Mouse (Mus musculus): ENCODE measurements around the gene Dlx1. TPM values are rescaled to one million over a fixed set of nuclear protein-coding genes. Genes with fewer than 3 reads are reported as not detected.

Gene Dlx1
- total RNA-seq, 2 experiments from 2014 or later: 0.09 TPM; not detected in 1

DNA sequence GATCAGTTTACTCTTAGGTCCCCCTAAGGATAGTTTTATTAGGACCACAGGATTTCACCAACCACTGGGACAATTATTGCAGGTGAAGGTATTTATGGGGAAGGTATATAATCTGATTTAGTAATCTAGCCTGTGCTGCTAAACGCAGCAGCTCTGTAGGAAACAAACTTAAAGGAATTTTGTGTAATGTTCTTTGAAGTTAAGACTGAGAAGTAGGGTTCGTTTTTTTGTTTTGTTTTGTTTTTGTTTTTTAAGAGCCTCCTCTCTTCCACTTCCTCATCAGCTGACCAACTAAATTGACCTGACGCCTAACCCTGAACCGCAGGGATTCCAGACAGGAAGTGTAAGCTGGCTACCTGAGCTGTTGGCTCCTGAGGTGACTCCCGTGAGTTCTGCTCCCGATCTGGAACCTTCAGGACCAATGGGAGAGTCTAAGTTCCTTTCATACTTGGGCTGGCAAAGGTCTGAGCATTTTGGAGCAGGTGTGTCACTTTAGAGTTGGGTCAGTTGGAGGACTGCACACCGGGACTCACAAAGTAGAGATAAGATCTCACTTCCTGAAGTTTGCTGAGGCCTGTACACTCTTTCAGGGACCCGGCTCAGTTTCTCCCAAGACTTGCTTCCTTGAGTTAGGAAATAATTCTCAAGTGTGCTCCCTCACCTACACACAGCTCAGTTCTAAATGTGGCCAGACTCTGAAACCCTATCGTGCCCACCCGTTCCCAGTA, 1.2 kb upstream of the Dlx1 start:
- intact Hi-C loops (cut with DNase I; ENCODE audit: low total_unique reads): no loop called here
- no peak for DNase-seq

DNA sequence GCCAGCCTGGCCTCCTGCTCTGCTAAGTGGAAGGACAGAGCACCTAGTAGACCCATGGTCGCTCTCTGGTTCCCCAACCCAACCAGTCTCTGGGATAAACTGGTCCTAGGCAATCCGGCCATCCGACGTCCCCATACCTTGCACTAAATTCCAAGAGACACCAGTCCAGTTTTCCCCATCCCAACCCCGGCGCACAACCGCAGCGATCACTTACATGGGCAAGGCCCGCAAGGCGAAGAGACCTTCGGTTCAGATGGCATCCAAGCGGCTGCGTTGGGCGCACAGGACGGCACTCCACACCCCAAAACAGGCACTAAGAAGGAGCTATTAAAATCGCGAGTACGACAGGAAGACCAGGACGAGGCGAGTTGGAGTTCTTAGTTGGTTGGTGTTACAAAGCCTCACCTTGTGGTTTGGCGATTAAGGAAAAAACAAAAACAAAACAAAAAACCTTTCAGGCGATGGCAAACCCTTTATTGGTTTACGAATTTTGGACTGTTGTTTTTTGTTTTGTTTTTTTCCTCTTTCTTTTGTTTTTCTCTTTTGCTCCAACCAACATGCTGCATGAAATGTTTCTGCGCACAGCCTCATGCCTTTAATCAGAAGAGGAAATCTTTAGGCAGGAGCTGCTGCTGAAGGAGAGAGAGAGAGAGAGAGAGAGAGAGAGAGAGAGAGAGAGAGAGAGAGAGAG, 445 bp upstream of the Dlx1 start:
- intact Hi-C loops (cut with DNase I; ENCODE audit: low total_unique reads): no loop called here
- no peak for DNase-seq

DNA sequence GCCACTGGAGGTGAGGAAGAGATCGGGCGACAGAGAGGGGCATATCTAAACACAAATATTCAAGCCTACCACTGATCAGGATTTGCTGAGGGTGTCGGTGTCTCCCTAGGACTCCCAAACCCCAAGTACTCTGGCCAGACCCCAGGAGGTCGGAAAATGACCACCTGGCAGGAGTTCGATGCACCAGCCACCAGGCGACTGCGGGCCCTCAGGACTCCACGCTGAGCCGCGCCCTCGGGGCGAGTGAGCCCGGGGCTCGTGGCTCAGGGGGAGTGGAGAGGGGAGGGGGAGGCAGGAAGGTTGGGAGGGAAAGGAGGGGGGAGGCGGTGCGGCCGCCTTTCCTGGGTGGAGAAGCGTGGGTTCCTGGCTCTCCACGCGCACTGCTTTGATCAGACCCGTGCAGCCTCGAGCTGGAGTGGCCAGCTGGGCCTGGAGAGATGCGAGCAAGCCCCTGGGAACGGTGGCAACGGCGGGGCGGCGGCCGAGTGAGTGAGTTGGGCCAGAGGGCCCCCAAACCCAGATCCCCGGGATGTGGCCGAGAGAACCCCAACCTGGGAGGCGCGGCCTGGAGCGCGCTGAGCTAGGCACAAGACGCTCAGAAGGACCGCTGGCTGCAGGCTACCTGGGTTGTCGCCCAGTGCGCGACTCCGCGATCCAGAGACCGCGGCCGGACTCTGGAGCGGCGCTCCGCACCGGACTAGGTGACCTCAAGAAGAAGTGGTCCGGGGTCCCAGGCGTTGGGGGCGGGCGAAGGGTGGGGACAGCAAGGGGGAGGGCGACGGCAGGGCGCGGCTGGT, 999 bp downstream of the Dlx1 start:
- intact Hi-C loops (cut with DNase I; ENCODE audit: low total_unique reads): no loop called here
- no peak for DNase-seq

DNA sequence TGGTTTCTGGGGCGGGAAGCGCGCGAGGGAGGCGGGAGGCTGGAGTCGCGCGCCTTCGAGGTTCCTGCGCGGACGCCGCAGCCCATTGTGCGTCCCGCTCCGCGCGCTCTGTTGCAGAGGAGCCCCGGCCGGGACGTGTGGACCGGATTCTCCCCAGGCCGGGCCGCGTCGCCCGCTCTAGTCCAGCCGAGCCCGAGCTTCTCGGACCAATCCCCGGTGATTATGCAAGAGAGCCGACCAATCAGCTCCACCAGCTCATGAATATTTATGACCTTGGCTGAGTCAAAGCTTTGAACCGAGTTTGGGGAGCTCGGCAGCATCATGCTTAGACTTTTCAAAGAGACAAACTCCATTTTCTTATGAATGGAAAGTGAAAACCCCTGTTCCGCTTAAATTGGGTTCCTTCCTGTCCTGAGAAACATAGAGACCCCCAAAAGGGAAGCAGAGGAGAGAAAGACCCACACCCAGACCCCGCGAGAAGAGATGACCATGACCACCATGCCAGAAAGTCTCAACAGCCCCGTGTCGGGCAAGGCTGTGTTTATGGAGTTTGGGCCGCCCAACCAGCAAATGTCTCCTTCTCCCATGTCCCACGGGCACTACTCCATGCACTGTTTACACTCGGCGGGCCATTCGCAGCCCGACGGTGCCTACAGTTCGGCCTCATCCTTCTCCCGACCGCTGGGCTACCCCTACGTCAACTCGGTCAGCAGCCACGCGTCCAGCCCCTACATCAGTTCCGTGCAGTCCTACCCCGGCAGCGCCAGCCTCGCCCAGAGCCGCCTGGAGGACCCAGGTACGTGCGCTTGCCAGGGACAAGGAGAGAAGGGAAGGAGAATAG, 1.8 kb downstream of the Dlx1 start:
- intact Hi-C loops (cut with DNase I; ENCODE audit: low total_unique reads): loop anchor here (10.0 kb wide), 1 partner anchor 1745 kb away; the partner anchor contains the start of gene Sp9
- DNase-seq: peak; percentile 67

DNA sequence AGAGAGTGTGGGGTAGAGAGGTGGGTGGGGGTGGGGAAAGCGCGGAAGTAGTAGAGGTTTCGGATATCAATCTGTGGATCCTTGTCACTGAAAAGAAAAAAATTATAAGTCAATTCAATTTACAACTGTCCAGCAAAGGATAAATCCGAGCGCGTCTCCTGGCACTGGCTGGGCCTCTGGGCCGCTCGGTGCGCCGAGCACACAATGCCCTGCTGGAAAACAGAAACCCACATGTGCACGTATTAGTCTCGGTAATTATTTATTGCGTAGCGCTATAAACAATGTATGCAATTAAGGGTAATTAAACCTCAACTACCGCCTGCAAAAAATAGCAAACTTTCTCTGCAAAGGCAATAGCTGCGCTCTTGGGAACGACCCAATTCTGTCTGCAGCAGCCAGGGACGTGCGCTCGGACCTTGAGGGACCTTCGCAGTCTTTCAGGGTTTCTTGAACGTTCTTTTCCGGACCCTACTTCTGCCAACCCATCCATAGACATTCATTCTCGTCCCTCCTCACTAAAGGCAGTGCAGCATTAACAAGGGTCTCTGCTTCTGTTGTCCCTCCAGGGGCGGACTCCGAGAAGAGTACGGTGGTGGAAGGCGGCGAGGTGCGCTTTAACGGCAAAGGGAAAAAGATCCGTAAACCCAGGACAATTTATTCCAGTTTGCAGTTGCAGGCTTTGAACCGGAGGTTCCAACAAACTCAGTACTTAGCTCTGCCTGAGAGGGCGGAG, 2.6 kb downstream of the Dlx1 start:
- no peak for DNase-seq
- intact Hi-C loops (cut with DNase I; ENCODE audit: low total_unique reads): loop anchor here (10.0 kb wide), 1 partner anchor 1744 kb away; the partner anchor contains the start of gene Sp9

DNA sequence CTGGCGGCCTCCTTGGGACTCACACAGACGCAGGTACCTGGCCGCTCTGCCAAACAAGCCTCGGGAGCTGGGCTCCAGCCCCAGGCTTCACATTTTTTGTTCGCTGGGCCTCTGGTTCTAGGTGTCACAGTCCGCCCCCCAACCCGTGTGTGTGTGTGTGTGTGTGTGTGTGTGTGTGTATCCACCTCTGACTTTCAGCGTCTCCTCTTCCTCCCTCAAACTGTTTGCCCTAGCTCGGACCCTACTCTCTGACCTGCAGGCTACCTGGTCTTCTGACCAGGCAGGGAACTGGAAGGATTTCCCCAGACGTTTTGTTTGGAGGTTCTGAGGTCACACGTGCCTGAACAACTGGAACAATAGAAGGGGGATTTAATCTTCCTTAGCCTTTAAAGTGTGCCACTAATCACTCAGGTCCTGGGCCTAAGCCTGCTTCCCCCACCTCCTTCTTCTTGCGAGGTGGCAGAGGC, 3.2 kb downstream of the Dlx1 start:
- no peak for DNase-seq
- intact Hi-C loops (cut with DNase I; ENCODE audit: low total_unique reads): loop anchor here (10.0 kb wide), 1 partner anchor 1744 kb away; the partner anchor contains the start of gene Sp9

DNA sequence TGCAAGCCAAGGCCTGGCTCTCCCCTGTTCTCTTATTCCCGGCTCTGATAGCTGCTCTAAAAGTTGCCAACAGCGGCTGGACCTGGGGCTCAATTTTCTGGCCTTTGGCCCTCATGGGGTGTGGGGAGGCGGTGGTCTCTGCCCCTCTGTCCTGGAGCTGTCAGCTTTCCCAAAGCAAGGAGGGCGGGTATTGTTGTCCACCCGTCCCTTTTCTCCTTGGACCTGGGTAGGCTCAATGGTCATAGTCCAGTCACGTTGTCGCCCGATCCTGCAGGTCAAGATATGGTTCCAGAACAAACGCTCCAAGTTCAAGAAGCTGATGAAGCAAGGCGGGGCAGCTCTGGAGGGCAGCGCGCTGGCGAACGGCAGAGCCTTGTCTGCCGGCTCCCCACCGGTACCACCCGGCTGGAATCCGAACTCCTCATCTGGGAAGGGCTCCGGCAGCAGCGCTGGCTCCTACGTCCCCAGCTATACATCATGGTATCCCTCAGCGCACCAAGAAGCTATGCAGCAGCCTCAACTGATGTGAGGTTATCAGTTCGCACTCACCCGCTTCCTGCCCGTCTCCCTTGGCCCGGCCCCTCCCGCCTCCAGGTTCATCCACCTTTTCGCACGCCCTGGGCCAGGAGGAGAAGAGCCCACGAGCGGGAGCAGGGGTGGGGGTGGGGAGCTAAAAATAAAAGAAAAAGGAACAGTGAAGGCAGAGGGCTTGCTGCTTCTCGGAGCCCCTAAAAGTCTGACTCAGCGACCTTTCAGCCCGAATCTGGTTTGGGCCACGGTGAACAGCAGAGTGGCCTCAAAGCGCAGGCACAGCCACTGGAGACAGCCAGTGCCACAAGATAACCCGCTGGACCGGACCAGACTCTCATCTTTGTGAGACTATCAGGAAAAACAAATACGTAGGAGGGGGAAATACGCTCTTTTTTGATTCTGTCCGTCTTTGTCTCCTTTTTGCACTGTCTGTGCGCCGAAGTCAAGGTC, 4.4 kb downstream of the Dlx1 start:
- intact Hi-C loops (cut with DNase I; ENCODE audit: low total_unique reads): loop anchor here (10.0 kb wide), 1 partner anchor 1743 kb away; the partner anchor contains the start of gene Sp9
- no peak for DNase-seq

DNA sequence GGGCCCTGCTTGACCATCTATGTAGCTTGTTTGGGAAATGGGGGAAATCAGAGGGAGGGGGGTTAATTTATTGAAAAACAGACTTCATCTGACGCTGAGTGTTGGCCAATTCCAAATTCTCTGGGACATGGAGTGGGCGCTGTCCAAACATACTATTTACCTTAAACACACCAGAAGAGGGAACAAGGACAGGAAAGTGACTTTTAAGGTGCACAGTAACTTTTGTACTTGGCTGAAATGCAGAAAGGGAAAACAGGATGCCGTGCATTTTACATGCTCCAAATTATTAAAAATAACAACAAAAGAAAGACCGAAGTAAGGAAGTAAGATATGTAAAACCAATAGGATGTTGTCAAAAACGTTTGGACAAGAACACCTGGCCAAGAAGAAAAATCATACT, 5.2 kb downstream of the Dlx1 start:
- DNase-seq: no peak
- intact Hi-C loops (cut with DNase I; ENCODE audit: low total_unique reads): loop anchor here (10.0 kb wide), 1 partner anchor 1742 kb away; the partner anchor contains the start of gene Sp9

DNA sequence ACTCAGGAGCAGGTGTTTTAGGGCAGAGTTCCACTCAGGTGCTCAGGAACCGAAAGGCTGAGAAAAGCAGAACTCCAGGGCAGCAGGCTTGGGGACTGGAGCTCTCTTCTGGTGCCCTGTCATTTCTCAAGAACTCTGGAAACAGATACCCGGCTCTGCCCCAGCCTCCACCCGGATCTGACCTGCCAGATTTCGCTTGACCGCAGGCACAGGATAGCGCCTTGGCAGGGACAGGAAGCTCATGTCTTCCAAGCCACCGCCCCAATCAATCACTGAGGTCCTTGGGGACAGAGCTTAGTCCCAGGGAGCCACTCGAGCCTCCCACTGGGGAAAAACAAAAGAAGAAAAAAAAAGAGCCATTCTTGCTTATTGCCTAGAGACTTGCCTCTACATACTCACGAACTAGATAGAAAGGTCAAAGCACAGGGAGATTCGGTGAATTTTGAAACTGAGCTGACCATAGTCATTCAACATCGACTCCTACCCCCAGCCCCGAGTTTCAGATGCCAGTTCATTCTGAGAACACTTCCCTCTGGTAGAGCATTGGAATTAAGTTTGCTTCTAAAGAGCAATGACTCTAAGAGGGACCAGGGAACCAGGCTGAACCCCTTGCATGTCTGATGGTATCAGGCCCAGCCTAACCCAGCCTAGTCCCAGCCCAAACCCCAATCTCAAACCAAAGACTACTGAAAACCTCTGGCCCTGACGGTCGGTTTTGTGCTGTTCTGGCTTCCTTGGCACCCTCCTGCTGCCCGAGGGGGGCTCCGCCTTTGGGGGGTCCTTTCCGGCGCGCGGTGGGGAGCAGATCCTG, 6.5 kb downstream of the Dlx1 start:
- no peak for DNase-seq
- intact Hi-C loops (cut with DNase I; ENCODE audit: low total_unique reads): loop anchor here (10.0 kb wide), 1 partner anchor 1740 kb away; the partner anchor contains the start of gene Sp9

DNA sequence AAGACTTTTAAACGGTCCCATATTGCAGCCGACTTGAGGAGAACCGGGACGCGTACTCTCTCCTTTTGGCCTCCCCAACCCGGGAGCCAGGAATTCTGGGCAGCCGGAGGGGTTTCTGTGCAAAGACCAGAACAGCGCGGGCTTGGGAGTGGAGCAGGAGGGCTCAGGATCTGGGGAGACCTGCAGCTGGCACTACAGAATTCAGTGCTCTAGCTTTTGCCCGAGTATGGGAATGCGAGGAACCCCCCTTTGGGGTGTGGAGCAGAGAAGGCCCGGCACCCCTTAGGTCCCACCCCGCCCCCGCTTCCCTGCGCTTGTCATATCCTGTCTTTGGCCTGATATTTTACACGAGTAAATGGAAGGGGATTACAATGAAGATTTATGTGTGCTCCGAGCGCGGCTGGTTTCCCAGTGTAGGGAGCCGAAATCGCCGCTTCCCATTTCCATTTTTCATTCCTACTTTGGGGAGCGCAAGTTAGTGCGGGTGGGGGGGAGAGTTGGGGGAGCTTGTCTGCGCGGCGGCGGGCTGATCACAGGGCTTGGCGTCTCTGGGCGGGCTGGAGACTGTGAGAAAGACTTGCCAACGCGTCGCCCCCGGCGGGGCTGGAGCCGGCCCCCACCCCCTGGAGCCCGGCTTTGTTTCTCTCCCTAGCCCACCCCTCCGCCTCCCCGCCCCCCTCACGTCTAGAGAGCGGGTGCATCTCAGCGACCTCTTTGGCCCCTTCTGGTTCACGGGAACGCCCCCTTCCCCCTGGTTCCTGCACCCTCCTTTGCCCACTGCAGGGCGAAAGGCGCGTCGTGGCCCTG, 12.9 kb downstream of the Dlx1 start:
- intact Hi-C loops (cut with DNase I; ENCODE audit: low total_unique reads): loop anchor here (10.0 kb wide), 1 partner anchor 386 kb away; no protein-coding TSS in a partner anchor
- no peak for DNase-seq

DNA sequence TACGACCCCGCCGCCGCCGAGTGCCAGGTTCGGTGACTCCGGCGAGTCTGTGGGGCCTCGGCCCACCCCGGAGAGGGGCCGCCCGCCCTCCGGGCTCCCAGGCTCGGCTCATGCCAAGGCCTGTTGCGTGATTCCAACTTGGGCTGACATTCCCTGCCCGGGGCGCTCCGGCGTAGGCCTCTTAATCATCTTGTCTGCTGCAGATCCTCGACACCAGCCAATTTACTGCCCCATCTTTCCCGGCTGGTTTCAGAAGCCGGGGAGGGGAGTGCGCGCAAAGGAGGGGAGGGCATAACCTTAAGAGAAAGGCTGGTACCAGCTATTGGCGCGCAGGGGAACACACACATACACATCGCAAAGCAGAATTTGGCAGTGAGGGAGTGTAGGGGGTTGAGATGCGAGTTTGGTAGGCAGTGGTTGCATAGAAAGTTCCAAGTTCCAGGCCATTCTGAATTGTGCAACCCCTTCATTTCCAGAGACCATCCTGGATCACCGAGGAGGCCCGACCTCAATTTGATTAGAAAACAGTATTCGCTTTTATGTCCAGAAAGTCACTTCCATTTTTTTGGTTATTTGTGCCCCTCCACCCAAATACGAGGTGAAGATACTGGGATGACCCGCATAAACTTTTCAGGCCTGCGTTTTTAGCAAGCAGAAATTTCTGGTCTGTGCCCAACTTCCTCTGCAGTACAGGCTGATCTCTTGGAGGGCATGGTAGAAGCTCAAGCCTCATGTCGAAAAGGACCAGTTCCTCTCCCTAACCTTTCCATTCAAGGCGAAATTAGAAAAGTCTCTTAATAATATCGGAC, 13.7 kb downstream of the Dlx1 start:
- intact Hi-C loops (cut with DNase I; ENCODE audit: low total_unique reads): loop anchor here (10.0 kb wide), 1 partner anchor 387 kb away; no protein-coding TSS in a partner anchor
- no peak for DNase-seq

DNA sequence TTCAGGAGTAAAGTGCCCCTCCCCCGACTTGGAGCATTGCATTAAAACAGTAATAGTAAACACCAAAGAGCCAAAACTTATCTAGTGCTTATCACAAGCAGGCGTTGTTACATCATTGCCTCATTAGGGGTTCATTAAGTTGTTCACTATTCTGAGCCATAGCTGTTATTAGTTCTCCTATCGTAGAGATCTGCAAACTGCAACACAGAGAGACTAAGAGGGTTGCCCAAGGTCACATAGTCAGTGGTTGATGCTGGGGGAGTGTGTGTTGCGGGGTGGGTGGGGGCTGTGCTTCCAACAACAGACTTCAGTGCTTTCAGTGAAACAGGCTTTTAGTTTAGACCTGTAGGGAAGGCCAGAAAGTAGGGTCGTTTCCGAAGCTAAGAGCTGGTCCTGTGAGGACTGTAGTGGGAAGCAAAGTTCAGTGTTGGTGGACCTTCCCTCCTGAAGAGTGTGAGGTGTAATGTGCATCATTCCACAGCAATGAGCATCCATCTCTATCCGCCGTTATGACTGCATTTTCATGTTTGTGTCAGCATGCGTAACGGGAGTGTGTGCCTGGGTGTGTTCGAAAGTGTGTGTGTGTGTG, 14.4 kb downstream of the Dlx1 start:
- intact Hi-C loops (cut with DNase I; ENCODE audit: low total_unique reads): loop anchor here (10.0 kb wide), 1 partner anchor 388 kb away; no protein-coding TSS in a partner anchor
- DNase-seq: no peak

DNA sequence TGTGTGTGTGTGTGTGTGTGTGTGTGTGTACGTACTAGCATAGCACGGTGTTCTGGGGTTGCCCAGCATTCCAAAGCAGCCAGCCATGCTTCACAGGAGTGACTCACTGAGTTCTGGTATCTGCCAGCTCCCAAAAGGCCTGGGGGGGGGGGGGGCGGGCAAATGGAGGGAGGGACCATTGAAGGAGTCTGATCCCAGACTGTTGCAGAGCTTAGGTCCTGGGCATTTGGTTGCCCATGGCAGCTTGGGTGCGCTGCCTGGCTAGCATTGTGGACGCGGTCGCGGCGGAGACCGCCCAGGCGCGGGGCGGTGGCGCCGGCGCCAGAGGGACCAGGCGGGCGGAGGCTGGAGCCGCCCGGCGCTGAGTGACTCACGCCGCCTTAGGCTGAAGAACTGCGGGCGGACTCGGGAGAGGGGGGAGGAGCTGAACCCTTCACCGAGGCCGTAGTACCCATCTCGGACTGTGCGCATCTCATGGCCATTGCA, 14.9 kb downstream of the Dlx1 start:
- intact Hi-C loops (cut with DNase I; ENCODE audit: low total_unique reads): loop anchor here (10.0 kb wide), 1 partner anchor 388 kb away; no protein-coding TSS in a partner anchor
- DNase-seq: no peak

DNA sequence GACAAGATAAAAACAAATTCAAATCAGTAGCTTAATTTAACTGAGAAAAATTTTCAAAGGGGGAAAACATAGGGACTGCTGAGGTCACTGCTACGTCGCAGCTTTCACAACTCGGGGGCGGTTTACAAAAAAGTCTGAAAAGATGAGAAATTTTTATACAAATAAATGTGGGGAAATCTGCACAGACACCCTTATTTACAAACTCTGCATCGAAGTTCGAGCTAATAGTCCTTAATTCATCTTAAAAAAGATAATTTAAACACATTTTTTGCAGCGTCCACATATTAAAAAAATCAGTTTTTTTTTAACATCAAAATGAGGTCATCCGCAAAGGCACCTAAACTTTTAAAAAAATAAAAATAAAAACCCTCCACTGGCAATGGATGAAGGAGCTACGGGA, 15.6 kb downstream of the Dlx1 start:
- intact Hi-C loops (cut with DNase I; ENCODE audit: low total_unique reads): loop anchor here (10.0 kb wide), 1 partner anchor 389 kb away; no protein-coding TSS in a partner anchor

More for the DNA sequence above, 15.6 kb downstream of the Dlx1 start:
- no peak for DNase-seq
